Mouse (Mus musculus) brown adipose tissue, adult 24 weeks (tissue): ENCODE results near the gene Uox. TPM values are rescaled to one million over a fixed set of nuclear protein-coding genes. Genes with fewer than 3 reads are reported as not detected.

Experiments used
- H3K27ac ChIP-seq: fragments of 200-500 bp; replicated peaks from 2 replicates; pipeline ENCODE4 v1.5.1; 2012; ENCODE audit warnings: low read depth, mild to moderate bottlenecking, low read length
- H3K4me1 ChIP-seq: fragments of 200-500 bp; 2 replicates; pipeline ENCODE4 v1.6.1; 2012; ENCODE audit warnings: low read length, mixed read lengths; ENCODE audit not compliant: control insufficient read depth, insufficient read depth, insufficient read length
- H3K4me3 ChIP-seq: fragments of 200-500 bp; 2 replicates; pipeline ENCODE4 v1.5.1; 2012; ENCODE audit warnings: low read depth, mild to moderate bottlenecking, low read length, moderate library complexity; ENCODE audit not compliant: insufficient read depth
- polyA plus RNA-seq: library from polyadenylated mRNA; stranded (reverse); fragments of >200 nt; gene quantifications from 2 replicates; pipeline ENCODE4 v1.2.4, GENCODE M21; 2012; ENCODE audit not compliant: missing spikeins, insufficient read depth, insufficient read length

Gene Uox
- polyA plus RNA-seq, 1 experiment: 1.4 TPM

DNA sequence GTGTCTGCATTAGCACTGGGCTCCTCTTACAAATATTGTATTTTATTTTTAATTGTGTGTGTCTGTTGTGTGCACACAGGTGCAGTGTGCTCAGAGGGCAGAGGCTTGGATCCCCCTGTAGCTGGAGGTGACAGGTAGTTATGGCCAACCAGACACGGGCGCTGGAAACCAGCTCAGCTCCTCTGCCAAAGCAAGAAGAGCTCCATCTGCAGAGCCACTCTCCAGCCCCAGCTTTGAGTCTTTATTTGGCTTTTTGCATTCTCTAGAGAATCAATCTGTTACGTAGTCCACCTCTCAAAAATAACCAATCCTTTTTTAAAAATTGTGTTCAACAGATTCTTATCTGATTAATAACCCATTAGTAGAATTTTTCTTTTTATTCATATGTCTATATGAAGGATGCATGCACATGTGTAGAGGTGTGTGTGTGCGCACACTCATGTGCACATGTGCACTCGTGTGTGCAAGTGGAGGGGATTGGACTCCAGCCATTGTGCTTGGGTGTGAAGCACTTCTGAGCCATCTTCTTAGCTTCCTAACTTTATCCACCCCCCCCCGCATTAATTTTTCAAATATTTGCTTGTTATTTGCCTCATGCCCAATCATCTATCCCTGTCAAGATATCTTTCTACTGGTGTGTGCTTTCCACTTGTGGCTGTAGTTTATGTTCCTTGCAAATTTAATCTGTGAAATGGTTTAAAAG, 29.1 kb downstream of the Uox start:
- Histone ChIP-seq H3K4me1 (peaks cover 2% of the 10 kb centered on the region; the same call in 1 of the 2 replicates), H3K4me3 (no peak overlapping the region), H3K27ac (no peak overlapping the region)

DNA sequence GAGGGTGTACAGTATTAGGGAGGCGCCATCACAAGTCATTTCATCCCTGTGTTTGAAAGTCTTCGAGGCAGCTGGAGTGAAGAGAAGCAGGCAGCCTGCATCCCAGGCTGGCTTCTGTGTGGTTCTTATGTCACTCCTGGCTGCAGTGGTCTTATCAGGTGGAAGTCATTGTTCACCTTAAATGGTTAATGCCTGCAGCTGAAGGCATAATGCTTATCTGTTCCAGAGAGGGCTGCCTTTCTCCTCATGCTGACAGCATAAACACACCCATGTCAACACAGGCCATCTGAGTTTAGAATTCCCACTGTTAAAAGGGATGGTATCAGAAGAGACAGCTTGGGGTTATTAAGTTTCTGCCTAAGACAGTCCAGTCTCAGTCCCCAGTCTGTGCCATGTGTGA, 31.0 kb downstream of the Uox start:
- no peak overlapping the region for H3K4me3 ChIP-seq
- H3K4me1 ChIP-seq: 0 out of 2 replicates have a peak, but pooled peaks cover 4% of the 10 kb centered on the region
- H3K27ac ChIP-seq: no peak overlapping the region

DNA sequence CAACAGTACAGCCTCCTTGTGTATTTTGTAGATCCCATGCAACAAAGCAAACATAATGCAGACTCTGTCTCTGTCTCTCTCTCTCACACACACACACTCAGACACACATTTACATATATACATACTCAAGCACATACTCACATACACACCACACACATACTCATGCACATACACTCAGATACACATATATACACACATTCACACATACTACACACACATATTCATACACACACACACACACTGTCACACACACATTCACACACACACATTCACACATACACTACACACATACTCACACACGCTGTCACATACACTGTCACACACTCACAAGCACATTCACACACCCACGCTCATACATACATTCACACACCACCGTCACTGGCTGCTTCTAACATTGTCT, 32.3 kb downstream of the Uox start:
- Histone ChIP-seq H3K4me1 (0 out of 2 replicates have a peak, but pooled peaks cover 4% of the 10 kb centered on the region), H3K27ac (no peak overlapping the region), H3K4me3 (no peak overlapping the region)

DNA sequence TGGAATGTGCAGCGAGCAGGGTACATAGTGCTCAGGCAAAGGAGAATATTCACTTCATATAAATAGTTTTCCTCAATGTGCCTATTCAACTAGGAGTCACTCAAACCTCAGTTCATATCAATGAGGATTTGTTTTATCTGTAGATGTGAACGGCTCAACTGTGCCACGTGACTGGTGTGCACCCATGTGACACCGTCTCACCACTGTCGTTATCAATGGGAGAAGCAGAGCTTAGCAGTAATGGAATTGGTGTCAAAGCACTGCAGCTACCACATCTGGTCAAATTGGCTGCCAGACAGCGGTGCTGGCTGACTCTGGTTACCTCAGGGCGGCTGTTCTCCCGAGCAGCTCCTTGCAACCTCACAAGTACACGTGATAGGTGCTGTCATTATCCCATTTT, 34.4 kb downstream of the Uox start:
- H3K27ac ChIP-seq: no peak overlapping the region
- H3K4me1 ChIP-seq: 0 out of 2 replicates have a peak, but pooled peaks cover 4% of the 10 kb centered on the region
- no peak overlapping the region for H3K4me3 ChIP-seq

DNA sequence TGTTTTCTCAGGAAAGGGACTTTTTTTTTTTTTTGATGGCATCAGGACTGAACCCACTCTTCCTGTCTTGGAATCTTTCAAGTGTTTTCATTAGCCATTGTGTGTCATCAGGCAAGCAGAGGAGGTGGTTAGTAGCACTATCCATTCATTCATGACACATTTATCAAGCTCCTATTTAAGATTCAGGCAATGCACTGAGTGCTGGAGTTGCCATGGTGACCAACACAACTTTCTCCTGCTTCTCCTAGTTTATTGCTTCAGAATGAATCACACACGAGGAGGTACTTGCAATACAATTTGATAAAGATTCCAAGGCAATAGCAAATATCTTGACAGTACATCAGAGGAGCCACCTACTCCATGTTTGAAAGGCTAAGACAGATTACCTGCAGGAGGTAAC, 37.1 kb downstream of the Uox start:
- Histone ChIP-seq H3K4me3 (no peak overlapping the region), H3K27ac (no peak overlapping the region), H3K4me1 (0 out of 2 replicates have a peak, but pooled peaks cover 4% of the 10 kb centered on the region)

DNA sequence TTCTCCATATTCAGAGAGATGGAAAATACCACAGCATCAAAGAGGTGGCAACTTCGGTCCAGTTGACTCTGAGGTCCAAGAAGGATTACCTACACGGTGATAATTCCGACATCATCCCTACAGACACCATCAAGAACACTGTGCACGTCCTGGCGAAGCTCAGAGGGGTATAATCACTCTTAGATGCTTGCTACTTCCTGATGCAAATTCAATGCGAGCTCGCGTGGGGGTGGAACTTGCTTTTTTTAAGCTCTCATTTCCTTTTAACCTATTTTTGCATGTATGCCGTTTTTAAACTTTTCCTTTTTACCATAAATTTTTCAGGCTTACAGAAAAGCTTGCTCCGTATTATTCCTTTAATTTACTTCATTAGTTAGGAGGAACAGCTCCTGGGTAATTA, 40.1 kb downstream of the Uox start:
- Histone ChIP-seq H3K4me3 (no peak overlapping the region), H3K4me1 (no peaks in the 10 kb centered on the region), H3K27ac (no peak overlapping the region)

DNA sequence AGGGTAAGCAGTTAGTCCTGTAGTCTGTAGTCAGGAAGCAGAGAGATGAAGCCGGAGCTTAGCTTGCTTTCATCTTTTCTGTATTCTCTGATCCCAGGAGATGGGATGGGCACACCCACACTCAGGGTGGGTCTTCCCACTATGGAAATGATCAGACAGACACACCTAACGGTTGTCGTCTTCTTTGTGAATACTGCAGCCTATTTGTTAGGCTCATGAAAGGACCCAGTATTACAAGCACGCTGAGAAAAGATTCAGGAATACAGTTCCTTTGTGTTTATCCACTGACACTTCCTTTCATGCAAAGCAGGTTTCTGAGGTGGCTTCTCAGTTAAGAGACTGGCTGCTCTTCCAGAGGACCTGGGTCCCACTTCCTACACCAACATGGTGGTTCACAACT, 41.0 kb downstream of the Uox start:
- H3K4me3 ChIP-seq: no peak overlapping the region
- no peaks in the 10 kb centered on the region for H3K4me1 ChIP-seq
- H3K27ac ChIP-seq: no peak overlapping the region

DNA sequence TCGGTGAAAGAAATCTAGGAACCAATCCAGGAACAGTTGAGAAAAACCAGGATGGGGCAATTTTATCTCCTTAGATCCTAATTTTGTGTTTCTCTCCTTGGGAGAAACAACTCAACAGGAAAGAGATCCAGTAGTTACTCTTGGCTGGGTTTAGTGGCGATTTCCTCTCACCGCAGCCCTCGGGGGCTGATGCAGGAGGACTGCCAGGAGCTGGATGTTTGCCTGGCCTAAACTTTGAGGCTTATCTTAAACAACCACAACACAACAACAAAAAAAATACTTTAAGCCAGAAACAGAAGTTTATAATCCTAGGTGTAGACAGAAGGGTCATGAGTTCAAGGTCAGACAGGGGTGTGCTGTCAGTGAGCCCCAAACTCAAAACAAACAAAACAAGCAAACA, 41.6 kb downstream of the Uox start:
- no peak overlapping the region for H3K27ac ChIP-seq
- no peaks in the 10 kb centered on the region for H3K4me1 ChIP-seq
- H3K4me3 ChIP-seq: no peak overlapping the region

DNA sequence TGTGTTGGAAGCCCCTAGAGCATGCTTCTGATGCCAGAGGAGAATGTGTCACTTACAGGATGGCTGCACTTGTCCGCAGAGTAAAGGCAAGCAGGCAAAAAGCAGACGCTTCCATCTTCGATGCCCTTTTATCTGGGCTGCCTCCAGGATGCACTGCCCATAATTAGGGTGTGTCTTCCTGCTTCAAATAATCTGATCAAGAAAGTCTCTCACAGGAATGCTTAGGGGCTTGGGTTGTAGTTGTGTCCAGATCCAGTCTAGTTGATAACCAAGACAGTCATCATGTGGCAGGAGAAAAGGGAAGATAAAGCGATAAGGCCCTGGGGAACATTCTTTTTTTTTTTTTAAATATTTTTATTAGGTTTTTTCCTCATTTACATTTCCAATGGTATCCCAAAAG, 45.3 kb downstream of the Uox start, which contains the start of gene Dnase2b:
Gene Dnase2b, minus strand, starts transcription at position 101 of the 400 bp plus-strand sequence.
- Histone ChIP-seq H3K4me1 (no peaks in the 10 kb centered on the region), H3K27ac (no peak within 1 kb of the TSS), H3K4me3 (no peak within 1 kb of the TSS)

DNA sequence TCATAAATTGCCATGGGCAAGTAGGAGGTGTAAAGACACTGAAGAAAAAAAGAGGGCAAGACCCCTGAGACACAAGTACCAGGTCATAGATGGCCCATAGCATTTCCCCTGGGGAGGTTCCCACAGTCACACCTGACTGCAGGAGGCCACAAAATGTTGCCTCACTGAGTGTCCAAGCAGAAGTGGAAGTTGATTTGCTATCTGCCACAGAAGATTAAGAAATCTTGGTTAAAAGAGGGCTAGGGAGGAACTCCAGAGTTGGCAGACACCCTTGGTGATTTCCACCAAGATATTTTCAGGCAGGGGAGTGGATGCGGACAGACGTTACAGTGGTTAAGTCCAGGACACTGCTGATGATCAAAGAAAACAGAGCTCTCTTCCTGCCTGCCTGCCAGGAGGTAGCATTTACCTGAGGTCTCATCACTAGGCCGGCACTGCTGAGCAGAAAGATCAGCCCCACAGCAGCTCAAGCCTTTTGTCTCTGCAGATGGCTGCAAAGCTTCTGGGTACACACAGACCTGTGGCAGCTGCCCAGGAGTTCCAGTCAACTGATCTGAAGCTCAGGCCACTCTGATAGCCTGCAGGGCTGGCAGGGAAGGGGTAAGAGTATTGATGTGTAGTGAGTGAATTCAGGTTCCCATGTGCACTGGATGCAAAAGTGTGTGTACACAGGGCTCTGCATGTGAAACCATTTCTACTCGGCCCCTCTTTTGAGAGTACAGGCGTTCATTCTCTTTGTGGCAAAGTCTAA, 46.5 kb downstream of the Uox start:
- Histone ChIP-seq H3K27ac (no peak overlapping the region), H3K4me3 (no peak overlapping the region), H3K4me1 (no peaks in the 10 kb centered on the region)

DNA sequence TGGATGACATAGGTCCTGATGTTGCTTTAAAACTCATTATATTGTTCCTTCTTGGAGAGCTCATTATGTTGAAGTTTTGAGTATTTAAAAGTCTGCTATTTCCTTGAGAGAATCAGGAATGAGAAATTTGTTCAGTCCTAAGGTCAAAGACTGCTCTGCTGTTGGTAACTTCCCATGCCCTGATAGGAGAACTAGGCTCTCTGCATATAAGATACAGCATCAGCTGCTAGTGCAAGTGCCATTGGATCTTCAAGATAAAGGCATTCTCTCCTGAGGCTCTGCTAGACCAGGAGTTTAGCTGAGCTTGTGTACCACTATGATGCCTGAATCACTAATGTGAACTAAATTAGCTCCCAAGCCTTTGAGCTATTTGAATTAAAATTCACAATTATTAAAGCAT, 47.7 kb downstream of the Uox start:
- no peaks in the 10 kb centered on the region for H3K4me1 ChIP-seq

DNA sequence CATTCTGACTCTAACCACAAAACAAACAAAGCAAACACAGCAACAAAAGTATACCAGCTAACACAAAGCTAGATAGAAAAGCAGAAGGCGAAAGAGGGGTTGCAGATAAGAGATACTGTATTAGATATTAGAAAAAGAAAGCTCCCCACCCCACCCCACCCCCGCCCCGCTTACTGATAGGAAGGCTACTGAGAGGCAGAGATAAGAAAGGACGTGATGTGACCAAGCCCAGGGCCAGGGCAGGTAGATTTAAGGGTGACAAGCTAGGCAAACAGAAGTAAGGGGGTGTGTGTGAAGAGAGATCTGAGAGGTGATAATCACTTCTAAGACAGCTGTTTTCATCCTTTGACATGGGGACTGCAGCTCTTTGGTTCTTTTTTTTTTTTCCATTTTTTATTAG, 48.1 kb downstream of the Uox start:
- Histone ChIP-seq H3K4me3 (no peak overlapping the region), H3K27ac (no peak overlapping the region), H3K4me1 (no peaks in the 10 kb centered on the region)

More for the DNA sequence above, 47.7 kb downstream of the Uox start:
- H3K4me3 ChIP-seq: no peak overlapping the region
- no peak overlapping the region for H3K27ac ChIP-seq

DNA sequence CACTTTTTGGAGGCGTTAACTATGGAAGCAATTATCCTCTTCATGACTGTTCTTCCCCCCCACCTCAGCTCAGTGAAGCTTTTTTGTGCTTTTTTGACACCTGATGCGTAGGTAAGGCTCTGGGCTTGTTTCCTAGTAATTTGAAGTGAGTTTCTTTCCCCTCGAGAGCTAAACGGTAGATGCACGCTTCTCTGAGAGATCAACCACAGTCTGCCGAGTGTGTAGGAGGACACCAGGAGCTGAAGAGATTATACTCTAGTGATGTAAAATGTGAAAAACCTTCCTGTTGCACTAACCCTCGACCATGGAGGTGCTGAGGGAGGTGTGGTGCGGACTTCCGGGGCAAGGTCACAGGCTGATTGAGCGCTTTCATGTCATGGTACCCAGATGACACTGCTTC, 49.9 kb downstream of the Uox start:
- no peaks in the 10 kb centered on the region for H3K4me1 ChIP-seq
- no peak overlapping the region for H3K27ac ChIP-seq
- no peak overlapping the region for H3K4me3 ChIP-seq

DNA sequence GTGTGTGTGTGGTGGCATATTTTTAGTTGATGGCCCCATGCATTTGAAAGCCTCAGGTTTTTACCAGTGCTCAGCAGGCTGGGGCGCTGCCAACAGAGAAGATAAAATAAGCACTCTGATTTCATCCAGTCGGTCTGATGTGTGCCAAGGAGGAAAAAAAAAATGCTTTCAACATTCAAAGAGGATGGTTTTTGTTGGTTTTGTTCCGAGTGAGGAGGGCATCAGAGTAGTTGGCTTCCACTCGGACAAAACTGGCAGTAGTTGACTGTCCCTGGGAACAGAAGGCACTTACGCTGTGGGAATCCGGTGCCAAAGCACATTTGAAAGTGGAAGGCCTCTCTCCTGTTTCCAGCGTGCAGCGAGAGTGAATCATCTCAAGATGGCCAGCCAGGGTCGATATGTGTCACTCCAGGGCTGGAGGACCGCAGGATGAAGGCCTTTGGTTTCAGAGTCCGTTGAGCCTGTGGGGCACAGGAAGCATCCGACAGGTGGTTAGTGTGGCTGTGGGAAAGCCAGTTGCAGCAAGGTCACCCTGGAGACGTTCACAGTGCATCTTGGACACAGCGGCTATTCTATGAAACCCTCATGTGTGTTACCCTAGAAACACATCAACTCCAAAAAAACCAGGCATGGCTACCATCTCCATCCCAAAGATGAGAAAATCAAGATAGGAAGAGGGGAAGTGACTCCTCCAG, 50.5 kb downstream of the Uox start:
- Histone ChIP-seq H3K4me1 (no peaks in the 10 kb centered on the region), H3K27ac (no peak overlapping the region), H3K4me3 (no peak overlapping the region)

DNA sequence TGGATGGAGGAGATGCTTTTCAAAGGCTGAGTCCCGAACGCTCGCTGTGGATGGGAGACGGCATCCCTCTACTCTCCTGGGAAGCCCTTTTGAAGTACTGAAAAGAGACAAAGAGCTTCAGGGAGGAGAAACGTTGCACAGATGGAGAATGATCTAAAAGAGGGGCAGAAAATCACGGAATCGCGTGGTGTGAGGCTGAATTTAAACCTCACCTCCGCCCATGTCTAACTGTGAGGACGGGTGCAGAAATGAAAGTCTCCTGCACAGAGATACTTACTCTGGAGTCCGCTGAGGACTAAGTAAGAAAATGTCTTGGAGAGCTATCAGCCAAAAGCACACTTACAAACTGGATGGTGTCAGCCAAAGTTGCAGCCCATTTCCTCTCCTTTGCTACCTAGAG, 51.7 kb downstream of the Uox start:
- no peak overlapping the region for H3K4me3 ChIP-seq
- no peaks in the 10 kb centered on the region for H3K4me1 ChIP-seq

More for the DNA sequence above, 51.7 kb downstream of the Uox start:
- H3K27ac ChIP-seq: no peak overlapping the region
